Comparison of ENCODE assay signal across 22 mouse cellular contexts in genomic region chr17:73893822-73894221, GRCm38 (mm10). TPM values are rescaled to one million over a fixed set of nuclear protein-coding genes. Genes with fewer than 3 reads are reported as not detected.
DNase-seq lines count a peak whose midpoint lies in the region; ATAC-seq and TF ChIP-seq lines count a peak whose summit lies in the region.
"Had no signal": no experiment of that assay in that cellular context is flagged by ENCODE, and none has a peak within 500 bp of the region (broad histone marks: within the 10 kb centered on the region; RNA-seq: fewer than 3 reads in every experiment).

No protein-coding gene starts in this region.

- TF ChIP-seq CTCF in liver, adult 2 months (IDR thresholded peaks at IDR 0.05; ENCODE audit: low read depth, low read length) = no peak
- no peak for TF ChIP-seq CTCF in bone marrow, adult 2 months (IDR thresholded peaks at IDR 0.05; ENCODE audit: control insufficient read depth, insufficient read depth, low read length)

- 0 out of 2 replicates have a peak, but pooled peaks cover 7% of the 10 kb centered on the region for H3K9me3 ChIP-seq in liver, embryonic 12.5 days (replicated peaks)
- H3K9me3 ChIP-seq in hindbrain, embryonic 14.5 days (ENCODE audit: control insufficient read depth, low read length) = no peaks in the 10 kb centered on the region
- H3K9me3 ChIP-seq: embryonic facial prominence, embryonic 10.5 days; forebrain, embryonic 12.5 days; liver, embryonic 15.5 days; midbrain, embryonic 12.5 days; neural tube, embryonic 15.5 days had no signal

- DNase-seq in liver, adult 2 months (ENCODE audit: extremely low read depth, low read depth, low spot score) = peak; percentile 67
- DNase-seq in c-Kit-positive CD71-positive TER-119-positive erythroid progenitor cells, embryonic 14.5 days (ENCODE audit: low spot score) = no peak
- no peak for DNase-seq in hindbrain, embryonic 14.5 days (ENCODE audit: low spot score)
- DNase-seq in cerebellum, adult 8-10 months = no peak
- DNase-seq: cerebellum, adult 9-10 months; gastrocnemius, adult 2 months; kidney, postnatal 36 days; lung, postnatal 4 days; right cerebral cortex, adult 18-20 months; right cerebral cortex, postnatal 4 days; thymus, postnatal 14 days had no signal

- H3K4me3 ChIP-seq in liver, adult 2 months (ENCODE audit: insufficient read depth, low read depth, low read length) = no peak overlapping the region
- H3K4me3 ChIP-seq in liver, embryonic 12.5 days = no peak overlapping the region
- no peak overlapping the region for H3K4me3 ChIP-seq in bone marrow, adult 2 months (replicated peaks; ENCODE audit: control insufficient read depth, low read depth, low read length)
- H3K4me3 ChIP-seq in hindbrain, embryonic 14.5 days (replicated peaks; ENCODE audit: low read length) = no peak overlapping the region
- H3K4me3 ChIP-seq: embryonic facial prominence, embryonic 10.5 days; forebrain, embryonic 12.5 days; gastrocnemius, adult 2 months; limb, embryonic 13.5 days; liver, embryonic 15.5 days; midbrain, embryonic 12.5 days; neural tube, embryonic 15.5 days had no signal

- 37% methylated on average over 4 of the region's 4 CpGs for WGBS in liver, adult 2 months
- 54% methylated on average over 4 of the region's 4 CpGs for WGBS in liver, embryonic 12.5 days (ENCODE audit: insufficient replicate concordance)
- WGBS in bone marrow, adult 2 months = 19% methylated on average over 4 of the region's 4 CpGs
- whole genome bisulfite sequencing in hindbrain, embryonic 14.5 days = 96% methylated on average over 4 of the region's 4 CpGs

- no peak overlapping the region for H3K9ac ChIP-seq in liver, adult 2 months (ENCODE audit: low read depth, low read length)
- no peak overlapping the region for H3K9ac ChIP-seq in liver, embryonic 12.5 days
- no peak overlapping the region for H3K9ac ChIP-seq in hindbrain, embryonic 14.5 days
- H3K9ac ChIP-seq: forebrain, embryonic 12.5 days; limb, embryonic 13.5 days; liver, embryonic 15.5 days; midbrain, embryonic 12.5 days; neural tube, embryonic 15.5 days had no signal

- H3K4me1 ChIP-seq in liver, adult 2 months (ENCODE audit: control insufficient read depth, insufficient read depth, low read length) = no peaks in the 10 kb centered on the region
- H3K4me1 ChIP-seq in liver, embryonic 12.5 days = no peaks in the 10 kb centered on the region
- no peaks in the 10 kb centered on the region; the same call in 1 of the 2 replicates for H3K4me1 ChIP-seq in bone marrow, adult 2 months (ENCODE audit: control insufficient read depth, insufficient read depth, low read length)
- no peaks in the 10 kb centered on the region for H3K4me1 ChIP-seq in hindbrain, embryonic 14.5 days (replicated peaks; ENCODE audit: control insufficient read depth, insufficient read depth, low read length)
- H3K4me1 ChIP-seq: embryonic facial prominence, embryonic 10.5 days; forebrain, embryonic 12.5 days; limb, embryonic 13.5 days; liver, embryonic 15.5 days; midbrain, embryonic 12.5 days; neural tube, embryonic 15.5 days had no signal

- H3K36me3 ChIP-seq in liver, adult 2 months (ENCODE audit: control insufficient read depth, insufficient read depth, low read length) = peaks cover 85% of the 10 kb centered on the region
- no peaks in the 10 kb centered on the region for H3K36me3 ChIP-seq in liver, embryonic 12.5 days
- no peaks in the 10 kb centered on the region for H3K36me3 ChIP-seq in hindbrain, embryonic 14.5 days (replicated peaks; ENCODE audit: control insufficient read depth, insufficient read depth)
- H3K36me3 ChIP-seq: embryonic facial prominence, embryonic 10.5 days; forebrain, embryonic 12.5 days; limb, embryonic 13.5 days; liver, embryonic 15.5 days; midbrain, embryonic 12.5 days; neural tube, embryonic 15.5 days had no signal

- H3K4me2 ChIP-seq in liver, embryonic 12.5 days = no peak overlapping the region
- no peak overlapping the region for H3K4me2 ChIP-seq in hindbrain, embryonic 14.5 days (replicated peaks)
- H3K4me2 ChIP-seq: forebrain, embryonic 12.5 days; heart, embryonic 11.5 days; limb, embryonic 13.5 days; liver, embryonic 15.5 days; midbrain, embryonic 12.5 days; neural tube, embryonic 15.5 days had no signal

- H3K27ac ChIP-seq in liver, adult 2 months (replicated peaks; ENCODE audit: insufficient read depth, low read depth, low read length) = no peak overlapping the region
- H3K27ac ChIP-seq in liver, embryonic 12.5 days = no peak overlapping the region
- peak overlapping the region; percentile 46; the same call in 1 of the 2 replicates for H3K27ac ChIP-seq in bone marrow, adult 2 months (ENCODE audit: control insufficient read depth, insufficient read depth, low read depth, low read length, poor library complexity)
- no peak overlapping the region for H3K27ac ChIP-seq in hindbrain, embryonic 14.5 days
- H3K27ac ChIP-seq: embryonic facial prominence, embryonic 10.5 days; forebrain, embryonic 12.5 days; gastrocnemius, adult 2 months; liver, embryonic 15.5 days; midbrain, embryonic 12.5 days; neural tube, embryonic 15.5 days had no signal

- no peaks in the 10 kb centered on the region for H3K27me3 ChIP-seq in liver, adult 2 months (ENCODE audit: control insufficient read depth, insufficient read depth, low read length)
- no peaks in the 10 kb centered on the region for H3K27me3 ChIP-seq in liver, embryonic 12.5 days (replicated peaks)
- no peaks in the 10 kb centered on the region for H3K27me3 ChIP-seq in hindbrain, embryonic 14.5 days (ENCODE audit: control insufficient read depth, insufficient read depth, low read length)
- H3K27me3 ChIP-seq: forebrain, embryonic 12.5 days; limb, embryonic 13.5 days; liver, embryonic 15.5 days; midbrain, embryonic 12.5 days; neural tube, embryonic 15.5 days had no signal

- no peak for TF ChIP-seq POLR2A in liver, adult 2 months (IDR thresholded peaks at IDR 0.05; ENCODE audit: extremely low read depth, insufficient read depth, low read length)
- TF ChIP-seq POLR2A in bone marrow, adult 2 months (IDR thresholded peaks at IDR 0.05; ENCODE audit: borderline replicate concordance, control insufficient read depth, low read depth, low read length) = no peak

- ATAC-seq in liver, embryonic 12.5 days = no peak
- peak; percentile 66 for ATAC-seq in granulocyte monocyte progenitor cell, adult 5-6 weeks (replicated peaks; ENCODE audit: poor library complexity, severe bottlenecking)
- ATAC-seq in hindbrain, embryonic 14.5 days (ENCODE audit: low FRiP score) = no peak
- ATAC-seq: hindbrain, embryonic 16.5 days had no signal

- H3K79me2 ChIP-seq in liver, adult 2 months (ENCODE audit: control insufficient read depth, insufficient read depth, low read length) = no peaks in the 10 kb centered on the region

RNA-seq across cellular contexts. Expression of gene Xdh, which starts 56.2 kb away (rescaled TPM):
- total RNA-seq in liver, adult 2 months (2014; rRNA removed) = 115 and 122 TPM in 2 replicates
- 71.1 and 85.8 TPM in 2 replicates for polyA plus RNA-seq in liver, adult 2 months (2012; rRNA removed)
- 0.35 and 0.56 TPM in 2 replicates for polyA plus RNA-seq in liver, embryonic 12.5 days (2016; fragmentation: Nextera tagmentation; extraction: Ambion mirVana)
- polyA plus RNA-seq in bone marrow, adult 2 months (2011; ENCODE audit: insufficient read depth, insufficient read length, low replicate concordance, missing spikeins) = 50.6 and 114 TPM in 2 replicates
- 49.3 and 62.8 TPM in 2 replicates for total RNA-seq in granulocyte monocyte progenitor cell, adult 5-6 weeks (2014; fragmentation: Nextera tagmentation)
- total RNA-seq in granulocyte monocyte progenitor cell, adult 5-6 weeks (2017) = 26.5 and 35.5 TPM in 2 replicates
- polyA plus RNA-seq in hindbrain, embryonic 14.5 days (2014; fragmentation: Nextera tagmentation; extraction: Ambion mirVana) = 0.16 and 0.24 TPM in 2 replicates

Comparison
In these comparisons a context has a peak if more than half of its experiments do, and no peak if none do; other contexts are left out.
1. RNA of gene Xdh, which starts 56.2 kb away (polyA plus RNA-seq): 50.6 to 114 TPM in bone marrow, adult 2 months and 71.1 to 85.8 TPM in liver, adult 2 months; 0.35 to 0.56 TPM in liver, embryonic 12.5 days and 0.16 to 0.24 TPM in hindbrain, embryonic 14.5 days; every median in the first group is over 10 times any median in the second.